Mouse (Mus musculus): ENCODE results near the gene Tpm4. TPM values are rescaled to one million over a fixed set of nuclear protein-coding genes. Genes with fewer than 3 reads are reported as not detected.
A peak's percentile ranks its signal among the peaks of the same experiment; 100 is the strongest.

Tpm4 gene
- polyA plus RNA-seq, 1 experiment from 2014 or later = 177 TPM

DNA sequence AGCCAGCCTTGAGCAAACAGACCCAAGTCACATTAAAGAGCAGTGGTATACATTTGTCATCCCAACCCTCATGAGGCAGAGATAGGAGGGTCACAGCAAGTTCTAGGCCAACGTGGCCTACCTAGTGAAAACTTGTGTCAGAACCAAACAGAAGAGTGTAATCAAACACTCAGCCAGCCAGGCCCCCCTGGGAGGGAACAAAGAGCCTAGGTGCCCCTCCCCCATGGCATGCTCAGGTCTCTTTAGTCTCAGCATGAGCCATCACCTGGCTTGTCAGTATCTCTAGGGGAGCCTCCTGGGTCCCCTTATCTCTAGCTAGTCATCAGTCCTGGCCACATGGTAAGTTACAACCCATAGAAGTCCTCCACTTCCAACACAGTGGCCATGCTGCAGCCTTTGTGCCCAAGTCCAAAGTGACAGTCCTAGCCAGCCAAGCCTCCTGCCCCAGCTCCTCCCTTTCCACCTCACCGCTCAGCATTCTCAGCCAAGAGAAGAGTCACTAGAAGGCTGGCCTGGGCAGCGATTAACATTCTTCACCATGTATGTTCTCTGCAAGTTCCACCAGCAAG, 35.0 kb downstream of the Tpm4 start:
- DNase-seq (ENCODE audit: low spot score) = no peak
- ATAC-seq (ENCODE audit: low FRiP score) = no peak
- Histone ChIP-seq H3K36me3 (replicated peaks; ENCODE audit: control insufficient read depth, insufficient read depth) (peaks cover 67% of the 10 kb centered on the region), H3K9ac (no peak overlapping the region), H3K4me2 (replicated peaks) (no peak overlapping the region), H3K4me3 (replicated peaks; ENCODE audit: low read length) (no peak overlapping the region), H3K4me1 (replicated peaks; ENCODE audit: control insufficient read depth, insufficient read depth, low read length) (no peaks in the 10 kb centered on the region), H3K27ac (no peak overlapping the region), H3K27me3 (ENCODE audit: control insufficient read depth, insufficient read depth, low read length) (no peaks in the 10 kb centered on the region), H3K9me3 (ENCODE audit: control insufficient read depth, low read length) (no peaks in the 10 kb centered on the region)
- WGBS = 92% methylated on average over 3 of the region's 3 CpGs

GRCm38 (mm10) chr8:72177346-72177925, 42.7 kb downstream of the Tpm4 start:
- DNase-seq (ENCODE audit: low spot score) (peak; percentile 71), ATAC-seq (ENCODE audit: low FRiP score) (peak; percentile 35; the same call in 1 of the 2 replicates)
- Histone ChIP-seq H3K27ac (no peak overlapping the region), H3K9ac (no peak overlapping the region), H3K9me3 (ENCODE audit: control insufficient read depth, low read length) (no peaks in the 10 kb centered on the region), H3K36me3 (replicated peaks; ENCODE audit: control insufficient read depth, insufficient read depth) (peaks cover 93% of the 10 kb centered on the region), H3K27me3 (ENCODE audit: control insufficient read depth, insufficient read depth, low read length) (no peaks in the 10 kb centered on the region), H3K4me1 (replicated peaks; ENCODE audit: control insufficient read depth, insufficient read depth, low read length) (no peaks in the 10 kb centered on the region), H3K4me2 (replicated peaks) (no peak overlapping the region), H3K4me3 (replicated peaks; ENCODE audit: low read length) (no peak overlapping the region)
- 53% methylated on average over 5 of the region's 5 CpGs for WGBS

DNA sequence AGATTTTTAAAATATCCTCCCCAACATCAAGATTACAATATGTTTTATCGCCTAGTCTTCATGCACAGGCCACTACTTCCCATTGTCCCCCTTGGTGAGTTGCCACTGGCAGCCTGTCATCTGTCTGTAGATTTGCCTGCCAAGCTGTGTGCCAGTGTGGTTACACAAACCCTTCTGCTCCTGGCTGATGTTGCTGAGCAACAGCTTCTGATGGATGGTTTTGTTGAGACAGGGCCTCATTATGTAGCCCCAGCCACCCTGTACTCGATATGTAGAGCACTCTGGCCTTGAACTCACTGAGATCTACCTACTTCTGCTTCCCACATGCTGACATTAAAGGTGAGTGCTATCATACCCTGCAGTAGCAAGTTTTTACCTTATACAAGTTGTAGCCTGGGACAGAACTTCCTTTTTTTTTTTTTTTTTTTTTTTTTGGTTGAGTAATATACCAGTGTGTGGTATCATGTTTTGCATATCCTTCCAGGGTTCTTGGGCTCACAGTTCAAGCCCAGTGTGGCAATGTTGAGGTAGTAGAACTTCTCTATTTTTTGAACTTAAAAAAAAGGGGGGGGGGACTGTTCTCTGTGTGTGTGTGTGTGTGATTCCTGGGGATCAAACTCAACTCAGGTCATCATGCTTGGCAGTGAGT, 48.9 kb downstream of the Tpm4 start:
- no peak overlapping the region for H3K4me2 ChIP-seq (replicated peaks)
- H3K27me3 ChIP-seq (ENCODE audit: control insufficient read depth, insufficient read depth, low read length) = no peaks in the 10 kb centered on the region
- no peaks in the 10 kb centered on the region for H3K4me1 ChIP-seq (replicated peaks; ENCODE audit: control insufficient read depth, insufficient read depth, low read length)
- peak; percentile 48; the same call in 1 of the 2 replicates for ATAC-seq (ENCODE audit: low FRiP score)
- DNase-seq (ENCODE audit: low spot score) = no peak
- H3K4me3 ChIP-seq (replicated peaks; ENCODE audit: low read length) = no peak overlapping the region
- H3K9me3 ChIP-seq (ENCODE audit: control insufficient read depth, low read length) = no peaks in the 10 kb centered on the region
- H3K36me3 ChIP-seq (replicated peaks; ENCODE audit: control insufficient read depth, insufficient read depth) = peaks cover 31% of the 10 kb centered on the region
- 66% methylated on average over 2 of the region's 2 CpGs for WGBS
- H3K9ac ChIP-seq = no peak overlapping the region
- no peak overlapping the region for H3K27ac ChIP-seq

DNA sequence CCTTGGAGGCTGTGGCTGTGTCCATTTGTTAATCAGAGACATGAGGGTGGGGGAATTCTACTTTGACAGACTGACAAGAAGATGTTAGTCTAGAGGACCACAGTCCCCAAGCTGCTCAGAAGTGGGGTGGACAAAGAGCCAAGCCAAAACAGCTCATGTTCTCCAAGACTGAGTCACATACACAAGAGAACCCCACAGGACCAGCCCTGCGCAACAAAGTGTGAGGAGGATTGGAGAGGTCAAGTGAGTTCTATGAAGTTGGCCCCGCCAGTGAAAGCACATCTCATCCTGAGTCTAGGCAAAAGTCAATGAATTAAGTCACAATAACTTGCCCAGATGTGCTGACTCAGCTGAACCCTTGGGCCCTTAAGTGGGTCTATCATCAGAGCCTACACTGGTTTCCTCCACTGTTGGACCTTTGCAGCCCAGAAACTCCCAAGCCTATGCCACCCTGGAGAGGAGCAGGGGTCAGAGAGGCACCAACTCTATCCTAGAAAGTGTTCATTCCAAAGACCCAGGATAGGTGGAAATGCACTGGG, 53.1 kb downstream of the Tpm4 start:
- DNase-seq (ENCODE audit: low spot score) = no peak

GRCm38 (mm10) chr8:72189417-72190214, 54.8 kb downstream of the Tpm4 start, which contains the start of gene Hsh2d:
TSS of gene Hsh2d (plus strand) at chr8:72189638.
- no peaks in the 10 kb centered on the region for H3K9me3 ChIP-seq (ENCODE audit: control insufficient read depth, low read length)
- H3K4me1 ChIP-seq (replicated peaks; ENCODE audit: control insufficient read depth, insufficient read depth, low read length) = no peaks in the 10 kb centered on the region
- 77% methylated on average over 12 of the region's 12 CpGs for WGBS
- H3K36me3 ChIP-seq (replicated peaks; ENCODE audit: control insufficient read depth, insufficient read depth) = no peaks in the 10 kb centered on the region
- no peak within 1 kb of the TSS for H3K4me2 ChIP-seq (replicated peaks)
- no peaks in the 10 kb centered on the region for H3K27me3 ChIP-seq (ENCODE audit: control insufficient read depth, insufficient read depth, low read length)
- ATAC-seq (ENCODE audit: low FRiP score) (no peak), DNase-seq (ENCODE audit: low spot score) (no peak)
- H3K4me3 ChIP-seq (replicated peaks; ENCODE audit: low read length) = no peak within 1 kb of the TSS
- H3K27ac ChIP-seq = no peak within 1 kb of the TSS
- H3K9ac ChIP-seq = no peak within 1 kb of the TSS

More for the DNA sequence above, 53.1 kb downstream of the Tpm4 start:
- no peaks in the 10 kb centered on the region for H3K36me3 ChIP-seq (replicated peaks; ENCODE audit: control insufficient read depth, insufficient read depth)
- ATAC-seq (ENCODE audit: low FRiP score) = no peak
- no peak overlapping the region for H3K4me2 ChIP-seq (replicated peaks)
- no peaks in the 10 kb centered on the region for H3K4me1 ChIP-seq (replicated peaks; ENCODE audit: control insufficient read depth, insufficient read depth, low read length)
- no peak overlapping the region for H3K4me3 ChIP-seq (replicated peaks; ENCODE audit: low read length)
- no peak overlapping the region for H3K27ac ChIP-seq
- no peak overlapping the region for H3K9ac ChIP-seq
- 86% methylated on average over 2 of the region's 2 CpGs for WGBS
- H3K9me3 ChIP-seq (ENCODE audit: control insufficient read depth, low read length) = no peaks in the 10 kb centered on the region
- H3K27me3 ChIP-seq (ENCODE audit: control insufficient read depth, insufficient read depth, low read length) = no peaks in the 10 kb centered on the region

DNA sequence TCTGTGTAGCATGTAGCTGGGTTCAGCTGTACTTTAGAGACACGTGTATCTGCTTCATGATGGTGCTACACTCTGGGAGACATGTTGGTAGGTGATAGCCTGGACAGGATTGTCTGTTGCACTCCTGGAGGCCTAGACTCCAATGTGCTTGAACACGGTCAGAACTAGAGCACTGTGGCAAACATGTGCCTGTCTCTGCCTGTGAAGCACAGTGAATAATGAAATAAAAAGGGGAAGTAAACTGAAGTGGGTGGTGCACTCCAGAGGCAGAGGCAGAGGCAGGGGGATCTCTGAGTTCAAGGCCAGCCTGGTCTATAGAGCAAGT, 55.4 kb downstream of the Tpm4 start:
- no peak overlapping the region for H3K27ac ChIP-seq
- no peaks in the 10 kb centered on the region for H3K4me1 ChIP-seq (replicated peaks; ENCODE audit: control insufficient read depth, insufficient read depth, low read length)
- no peak overlapping the region for H3K4me2 ChIP-seq (replicated peaks)
- H3K36me3 ChIP-seq (replicated peaks; ENCODE audit: control insufficient read depth, insufficient read depth) = no peaks in the 10 kb centered on the region
- ATAC-seq (ENCODE audit: low FRiP score) = no peak
- no peaks in the 10 kb centered on the region for H3K27me3 ChIP-seq (ENCODE audit: control insufficient read depth, insufficient read depth, low read length)
- no peaks in the 10 kb centered on the region for H3K9me3 ChIP-seq (ENCODE audit: control insufficient read depth, low read length)
- WGBS = 88% methylated on average over 2 of the region's 2 CpGs
- H3K4me3 ChIP-seq (replicated peaks; ENCODE audit: low read length) = no peak overlapping the region
- no peak overlapping the region for H3K9ac ChIP-seq
- DNase-seq (ENCODE audit: low spot score) = no peak

DNA sequence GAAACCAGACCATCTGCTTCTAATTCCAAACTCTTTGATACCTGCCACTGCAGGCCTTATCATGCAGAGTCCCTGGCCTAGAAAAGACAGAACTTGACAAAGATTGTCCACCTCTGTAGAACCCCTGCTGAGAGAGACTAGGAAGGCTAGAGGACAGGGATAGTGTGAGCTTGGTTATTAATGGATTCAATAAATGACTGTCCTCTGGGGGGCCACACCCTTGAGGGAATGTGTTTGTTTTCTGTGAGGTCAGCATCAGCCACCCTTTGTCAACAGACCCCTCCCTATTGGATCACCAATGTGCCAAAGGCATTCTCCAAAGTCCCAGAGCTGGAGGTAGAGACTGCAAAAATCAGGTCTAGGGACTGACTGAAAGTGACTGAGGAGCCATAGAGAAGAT, 57.3 kb downstream of the Tpm4 start:
- Histone ChIP-seq H3K36me3 (replicated peaks; ENCODE audit: control insufficient read depth, insufficient read depth) (no peaks in the 10 kb centered on the region), H3K9ac (no peak overlapping the region), H3K4me2 (replicated peaks) (no peak overlapping the region), H3K27me3 (ENCODE audit: control insufficient read depth, insufficient read depth, low read length) (no peaks in the 10 kb centered on the region), H3K4me3 (replicated peaks; ENCODE audit: low read length) (no peak overlapping the region), H3K27ac (no peak overlapping the region), H3K9me3 (ENCODE audit: control insufficient read depth, low read length) (no peaks in the 10 kb centered on the region), H3K4me1 (replicated peaks; ENCODE audit: control insufficient read depth, insufficient read depth, low read length) (no peaks in the 10 kb centered on the region)
- no peak for ATAC-seq (ENCODE audit: low FRiP score)
- DNase-seq (ENCODE audit: low spot score) = no peak

DNA sequence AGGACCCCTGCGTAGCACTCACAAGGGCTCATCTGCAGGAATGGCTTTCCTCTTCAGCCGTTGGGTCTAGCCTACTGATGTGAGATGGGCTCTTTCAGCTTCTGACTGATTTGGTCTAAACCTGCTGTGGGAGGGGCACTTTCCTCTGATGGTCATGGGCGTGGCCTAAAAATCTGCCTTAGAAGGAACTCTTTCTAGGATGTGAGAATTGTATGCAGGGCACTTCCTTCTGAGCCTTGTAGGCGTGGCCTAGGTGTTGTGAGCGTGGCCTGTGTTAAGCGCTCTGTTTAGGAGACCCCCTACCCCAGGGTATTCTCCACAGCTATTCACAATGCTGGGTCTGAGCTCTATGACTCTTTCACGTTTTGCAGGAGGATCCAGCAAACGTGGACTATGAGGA, 63.2 kb downstream of the Tpm4 start:
- H3K9me3 ChIP-seq (ENCODE audit: control insufficient read depth, low read length) = peaks cover 17% of the 10 kb centered on the region
- no peaks in the 10 kb centered on the region for H3K36me3 ChIP-seq (replicated peaks; ENCODE audit: control insufficient read depth, insufficient read depth)
- H3K4me2 ChIP-seq (replicated peaks) = no peak overlapping the region
- no peak for DNase-seq (ENCODE audit: low spot score)
- WGBS = 66% methylated on average over 8 of the region's 8 CpGs
- no peaks in the 10 kb centered on the region for H3K27me3 ChIP-seq (ENCODE audit: control insufficient read depth, insufficient read depth, low read length)
- H3K27ac ChIP-seq = no peak overlapping the region
- no peaks in the 10 kb centered on the region for H3K4me1 ChIP-seq (replicated peaks; ENCODE audit: control insufficient read depth, insufficient read depth, low read length)
- no peak overlapping the region for H3K4me3 ChIP-seq (replicated peaks; ENCODE audit: low read length)
- H3K9ac ChIP-seq = no peak overlapping the region
- no peak for ATAC-seq (ENCODE audit: low FRiP score)

Measured in hindbrain, embryonic 14.5 days (tissue).